Mouse (Mus musculus) neural tube, embryonic 13.5 days (tissue): Measurements from ENCODE around the gene Ern1. TPM values are rescaled to one million over a fixed set of nuclear protein-coding genes. Genes with fewer than 3 reads are reported as not detected.
A peak's percentile ranks its signal among the peaks of the same experiment; 100 is the strongest.
"Not testable (repeated sequence)": the region's sequence is repeated elsewhere in the genome, so short reads cannot be mapped to it uniquely, and the experiment has no call there.

ENCODE experiments used
- ATAC-seq: fragments of 200-750 bp; cut with Nextera tagmentation; 2 replicates; pipeline ENCODE4 v1.8.0; 2017; ENCODE audit warnings: low read depth, mild to moderate bottlenecking, moderate TSS enrichment, moderate library complexity
- H3K27ac ChIP-seq: fragments of 300-500 bp; sonication (generic); replicated peaks from 2 replicates; pipeline ENCODE4 v1.5.1; 2015; ENCODE audit warnings: moderate library complexity, mild to moderate bottlenecking, inconsistent platforms
- H3K27me3 ChIP-seq: fragments of 300-500 bp; sonication (generic); 2 replicates; pipeline ENCODE4 v1.6.1; 2015; ENCODE audit warnings: mild to moderate bottlenecking, inconsistent platforms
- H3K36me3 ChIP-seq: fragments of 300-500 bp; sonication (generic); 2 replicates; pipeline ENCODE4 v1.6.1; 2015; ENCODE audit warnings: mild to moderate bottlenecking, inconsistent platforms
- H3K4me1 ChIP-seq: fragments of 300-500 bp; sonication (generic); replicated peaks from 2 replicates; pipeline ENCODE4 v1.6.1; 2015; ENCODE audit warnings: inconsistent platforms
- H3K4me2 ChIP-seq: fragments of 300-500 bp; sonication (generic); 2 replicates; pipeline ENCODE4 v1.6.1; 2015; ENCODE audit warnings: inconsistent platforms, mild to moderate bottlenecking, moderate library complexity
- H3K4me3 ChIP-seq: fragments of 300-500 bp; sonication (generic); 2 replicates; pipeline ENCODE4 v1.5.1; 2015; ENCODE audit warnings: mild to moderate bottlenecking, inconsistent platforms
- H3K9ac ChIP-seq: fragments of 300-500 bp; sonication (generic); 2 replicates; pipeline ENCODE4 v1.6.1; 2015; ENCODE audit warnings: moderate library complexity, mild to moderate bottlenecking, inconsistent platforms
- H3K9me3 ChIP-seq: fragments of 300-500 bp; sonication (generic); 2 replicates; pipeline ENCODE4 v1.6.1; 2016; ENCODE audit warnings: inconsistent platforms
- WGBS: fragments of 180-500 bp; shearing (Covaris S2); methylation state at CpG from one replicate; pipeline ENCODE4 v1.1.7; 2015; 5-methylcytosine and 5-hydroxymethylcytosine counted together
- polyA plus RNA-seq: library from polyadenylated mRNA; unstranded; fragments of >200 nt; fragmentation: Nextera tagmentation; extraction: Ambion mirVana; gene quantifications from 2 replicates; pipeline ENCODE4 v1.2.1, GENCODE M21; 2015

The Ern1 gene
- polyA plus RNA-seq, 1 experiment from 2014 or later: 5.7 TPM

DNA sequence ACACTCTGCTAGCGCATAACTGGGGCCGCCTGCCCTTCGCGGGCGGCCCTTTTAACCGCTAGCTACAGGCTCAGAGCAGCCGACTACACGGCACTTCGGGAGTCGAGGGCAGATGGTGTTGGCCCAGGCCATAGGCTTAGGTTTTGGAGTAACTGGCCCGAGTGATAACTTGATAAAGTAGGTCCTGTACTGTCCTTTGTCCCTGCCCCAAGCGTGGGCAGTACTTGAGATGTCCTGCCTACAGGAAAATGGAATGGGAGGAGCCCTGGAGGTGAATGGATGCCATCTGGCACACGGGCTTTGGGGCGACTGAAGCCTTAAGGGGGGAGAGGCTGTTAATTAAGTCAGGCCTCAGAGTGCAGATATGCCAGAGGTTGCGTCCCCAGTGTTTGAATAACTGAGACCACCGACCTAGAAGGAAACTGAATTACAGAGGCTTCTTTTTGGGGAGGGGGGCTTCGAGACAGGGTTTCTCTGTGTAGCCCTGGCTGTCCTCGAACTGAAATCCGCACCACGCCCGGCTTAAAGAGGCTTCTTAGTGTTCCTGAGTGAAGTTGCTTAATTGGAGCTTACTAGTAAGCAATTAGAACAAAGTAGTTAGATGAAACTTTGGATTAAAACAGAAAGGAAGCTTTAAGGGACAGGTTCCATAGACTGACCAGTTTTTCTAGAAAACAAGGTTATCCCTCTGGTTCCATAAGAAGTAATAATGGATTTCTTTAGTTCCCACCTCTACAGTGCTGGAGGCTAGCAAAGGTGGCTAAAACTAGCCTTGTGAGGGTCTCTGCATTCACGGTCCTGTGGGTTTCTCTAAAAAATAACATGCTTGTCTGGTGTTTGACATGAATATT, 13.9 kb upstream of the Ern1 start:
- peak overlapping the region; percentile 81 for H3K4me2 ChIP-seq
- H3K4me1 ChIP-seq: peaks cover 20% of the 10 kb centered on the region
- peaks cover 8% of the 10 kb centered on the region; the same call in 1 of the 2 replicates for H3K36me3 ChIP-seq
- no peaks in the 10 kb centered on the region for H3K27me3 ChIP-seq
- H3K27ac ChIP-seq: peak overlapping the region; percentile 98
- H3K4me3 ChIP-seq: peak overlapping the region; percentile 94
- under 1% methylated on average over 22 of the region's 22 CpGs for WGBS
- H3K9ac ChIP-seq: peak overlapping the region; percentile 100
- ATAC-seq: peak; percentile 80
- no peaks in the 10 kb centered on the region for H3K9me3 ChIP-seq

DNA sequence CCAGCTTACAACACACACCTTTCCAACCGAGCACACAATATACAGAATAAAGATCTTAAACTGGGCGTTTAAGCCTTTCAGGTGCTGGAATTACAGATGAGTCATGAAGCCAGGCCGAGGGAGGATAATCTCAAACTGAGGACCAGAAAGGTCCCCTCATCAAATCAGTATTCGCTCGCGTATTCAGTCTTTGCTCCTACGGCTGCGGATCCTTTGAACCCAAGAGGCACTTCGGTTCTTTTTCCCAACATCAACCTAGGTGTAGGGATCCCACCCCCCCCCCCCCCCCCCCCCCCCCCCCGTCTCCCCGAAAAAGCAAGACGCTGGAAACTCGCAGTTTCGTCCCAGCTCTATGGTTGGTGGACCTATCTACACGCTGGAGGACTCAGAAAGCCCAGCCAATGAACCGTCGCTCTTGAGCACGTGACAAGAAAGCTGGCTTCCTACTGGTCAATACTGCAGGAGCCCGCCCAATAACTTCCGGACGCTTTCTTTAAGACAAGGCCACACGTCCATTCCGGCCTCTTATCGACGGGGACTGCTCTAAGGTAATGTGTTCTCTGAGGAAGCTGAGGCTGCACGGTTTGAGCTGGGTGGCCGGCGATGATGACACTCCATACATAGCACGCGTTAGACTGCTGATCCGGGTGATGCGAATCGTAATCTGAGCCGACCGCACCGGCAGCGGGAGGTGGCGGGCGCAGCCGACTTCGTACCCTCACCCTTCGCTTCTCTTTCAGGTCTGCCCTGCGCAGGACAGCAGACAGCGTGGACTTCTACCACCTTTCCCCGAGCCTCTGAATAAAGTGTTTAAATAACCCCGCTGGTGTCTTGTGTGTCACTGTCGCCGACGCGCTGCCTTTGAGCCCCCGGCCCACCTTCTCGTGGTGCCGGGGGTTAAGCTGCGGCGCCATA, 13.0 kb upstream of the Ern1 start:
- Histone ChIP-seq H3K36me3 (no peaks in the 10 kb centered on the region), H3K27me3 (no peaks in the 10 kb centered on the region), H3K4me3 (peak overlapping the region; percentile 94), H3K9me3 (no peaks in the 10 kb centered on the region), H3K4me1 (peaks cover 20% of the 10 kb centered on the region), H3K4me2 (peak overlapping the region; percentile 81), H3K27ac (peak overlapping the region; percentile 98), H3K9ac (peak overlapping the region; percentile 100)
- ATAC-seq: peak; percentile 99
- WGBS: under 1% methylated on average over 54 of the region's 55 CpGs

DNA sequence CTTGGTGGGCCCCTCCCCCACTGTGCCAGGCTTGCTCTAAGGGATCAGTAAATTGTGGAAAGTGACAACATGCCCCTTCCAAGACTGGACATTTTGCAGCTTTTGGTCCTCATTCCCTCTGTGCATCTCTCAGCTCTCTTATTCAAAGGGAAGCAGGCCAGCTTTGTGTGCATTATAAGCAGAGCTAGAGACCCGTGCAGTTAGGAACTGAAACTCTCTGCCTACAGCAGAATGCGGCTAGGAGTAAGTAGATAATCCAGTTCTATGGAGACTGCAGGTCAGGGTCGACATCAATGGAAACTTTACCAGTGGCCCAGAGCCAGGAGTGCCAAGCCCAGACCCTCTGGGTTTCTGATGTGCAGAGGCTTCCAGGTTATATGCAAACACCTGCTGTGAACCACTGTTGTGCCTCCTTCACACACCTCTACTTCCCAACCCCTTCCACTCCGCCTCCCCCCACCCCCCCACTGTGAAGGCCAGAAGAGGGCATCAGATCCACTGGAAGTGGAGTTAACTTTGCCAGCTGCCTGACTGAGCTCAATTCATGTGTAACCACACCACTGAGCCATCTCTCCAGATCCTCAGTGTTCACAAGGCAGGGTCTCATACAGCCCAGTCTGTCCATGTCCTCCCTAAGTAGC, 11.2 kb upstream of the Ern1 start:
- Histone ChIP-seq H3K36me3 (no peaks in the 10 kb centered on the region), H3K27me3 (no peaks in the 10 kb centered on the region), H3K9me3 (no peaks in the 10 kb centered on the region), H3K4me2 (no peak overlapping the region), H3K4me3 (no peak overlapping the region), H3K4me1 (peaks cover 20% of the 10 kb centered on the region), H3K9ac (0 out of 2 replicates have a peak overlapping the region, but pooled peaks have one; percentile 31), H3K27ac (no peak overlapping the region)
- ATAC-seq: no peak
- WGBS: 22% methylated on average over 4 of the region's 4 CpGs

DNA sequence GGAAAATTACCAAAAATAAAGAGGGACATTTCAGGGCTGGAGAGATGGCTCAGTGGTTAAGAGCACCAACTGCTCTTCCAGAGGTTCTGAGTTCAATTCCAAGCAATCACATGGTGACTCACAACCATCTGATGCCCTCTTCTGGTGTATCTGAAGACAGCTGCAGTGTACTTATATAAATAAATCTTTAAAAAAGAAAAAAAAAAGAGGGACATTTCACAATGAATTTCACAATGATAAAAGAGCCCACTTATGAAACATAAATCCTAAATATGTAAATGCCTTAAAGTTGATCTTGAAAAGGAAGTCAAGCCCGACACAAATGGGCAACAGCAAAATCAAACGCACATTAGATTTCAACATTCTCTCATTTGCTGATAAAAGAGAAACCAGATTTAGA, 10.3 kb upstream of the Ern1 start:
- Histone ChIP-seq H3K4me1 (peaks cover 19% of the 10 kb centered on the region), H3K9me3 (no peaks in the 10 kb centered on the region), H3K36me3 (no peaks in the 10 kb centered on the region), H3K4me3 (no peak overlapping the region), H3K27me3 (no peaks in the 10 kb centered on the region), H3K27ac (no peak overlapping the region), H3K4me2 (no peak overlapping the region), H3K9ac (no peak overlapping the region)
- 94% methylated on average over 2 of the region's 2 CpGs for WGBS
- no peak for ATAC-seq

DNA sequence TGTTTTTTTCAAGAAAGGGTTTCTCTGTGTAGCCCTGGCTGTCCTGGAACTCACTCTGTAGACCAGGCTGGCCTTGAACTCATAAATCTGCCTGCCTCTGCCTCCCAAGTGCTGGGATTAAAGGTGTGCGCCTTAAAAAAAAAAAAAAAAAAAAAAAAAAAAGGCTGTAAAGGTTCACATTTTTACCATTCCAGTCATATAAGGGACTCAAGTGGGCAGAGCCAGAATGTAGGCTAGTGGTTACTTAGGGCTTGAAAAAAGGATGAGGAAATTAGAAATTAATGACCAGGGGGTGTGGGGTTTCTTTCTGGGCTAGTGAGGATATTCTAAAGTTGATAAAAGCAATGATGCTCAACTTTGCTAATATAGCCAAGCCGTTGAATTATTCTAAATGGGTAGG, 9.4 kb upstream of the Ern1 start:
- H3K27ac ChIP-seq, H3K9ac ChIP-seq, H3K4me2 ChIP-seq, H3K27me3 ChIP-seq, H3K9me3 ChIP-seq, H3K4me3 ChIP-seq, H3K36me3 ChIP-seq, ATAC-seq: not testable (repeated sequence)
- H3K4me1 ChIP-seq: peaks cover 11% of the 10 kb centered on the region
- WGBS: 91% methylated on average over 2 of the region's 2 CpGs

- ATAC-seq: no peak
- Histone ChIP-seq H3K27ac (no peak overlapping the region), H3K36me3 (no peaks in the 10 kb centered on the region), H3K27me3 (no peaks in the 10 kb centered on the region), H3K4me3 (no peak overlapping the region), H3K4me2 (no peak overlapping the region), H3K4me1 (no peaks in the 10 kb centered on the region), H3K9me3 (no peaks in the 10 kb centered on the region), H3K9ac (no peak overlapping the region)
- WGBS: 80% methylated on average over 7 of the region's 7 CpGs
These were observed 5.5 kb upstream of the Ern1 start for GRCm38 (mm10) chr11:106492984-106493669.

DNA sequence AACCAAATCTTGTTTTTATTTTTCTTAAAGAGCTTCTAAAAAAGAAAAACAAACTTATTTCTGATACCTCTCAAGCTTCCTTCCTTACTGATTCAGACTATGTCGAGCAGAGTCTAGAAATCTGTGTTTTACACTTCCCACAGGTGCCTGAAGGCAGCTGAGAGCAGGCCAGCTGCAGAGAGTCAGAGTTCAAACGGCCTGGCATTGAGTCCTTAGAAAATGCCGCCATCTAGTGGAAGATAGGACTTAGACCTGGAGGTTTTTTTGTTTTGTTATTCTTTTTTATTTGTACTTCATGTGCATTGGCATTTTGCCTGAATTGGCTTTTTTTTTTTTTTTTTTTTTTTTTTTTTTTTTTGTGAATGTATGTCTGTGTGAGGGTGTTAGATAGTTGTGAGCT, 3.7 kb upstream of the Ern1 start:
- no peak for ATAC-seq
- no peak overlapping the region for H3K27ac ChIP-seq
- H3K9ac ChIP-seq: no peak overlapping the region
- no peaks in the 10 kb centered on the region for H3K9me3 ChIP-seq
- H3K4me1 ChIP-seq: peaks cover 5% of the 10 kb centered on the region
- H3K27me3 ChIP-seq: no peaks in the 10 kb centered on the region
- H3K4me3 ChIP-seq: no peak overlapping the region
- WGBS: 2% methylated on average over 3 of the region's 3 CpGs
- H3K4me2 ChIP-seq: no peak overlapping the region
- no peaks in the 10 kb centered on the region for H3K36me3 ChIP-seq

DNA sequence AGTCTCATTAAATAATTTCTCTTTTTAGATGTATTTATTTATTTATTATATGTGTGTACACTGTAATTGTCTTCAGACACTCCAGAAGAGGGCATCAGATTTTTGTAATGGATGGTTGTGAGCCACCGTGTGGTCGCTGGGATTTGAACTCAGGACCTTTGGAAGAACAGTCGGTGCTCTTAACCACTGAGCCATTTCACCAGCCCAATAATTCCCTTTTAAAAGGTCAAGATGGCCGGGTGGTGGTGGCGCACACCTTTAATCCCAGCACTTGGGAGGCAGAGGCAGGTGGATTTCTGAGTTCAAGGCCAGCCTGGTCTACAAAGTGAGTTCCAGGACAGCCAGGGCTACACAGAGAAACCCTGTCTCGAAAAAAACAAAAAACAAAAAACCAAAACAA, 2.9 kb upstream of the Ern1 start:
- H3K27me3 ChIP-seq, ATAC-seq, H3K9me3 ChIP-seq, H3K4me3 ChIP-seq, H3K27ac ChIP-seq, H3K4me2 ChIP-seq, H3K36me3 ChIP-seq, H3K9ac ChIP-seq: not testable (repeated sequence)
- peaks cover 13% of the 10 kb centered on the region for H3K4me1 ChIP-seq
- WGBS: 87% methylated on average over 6 of the region's 6 CpGs

DNA sequence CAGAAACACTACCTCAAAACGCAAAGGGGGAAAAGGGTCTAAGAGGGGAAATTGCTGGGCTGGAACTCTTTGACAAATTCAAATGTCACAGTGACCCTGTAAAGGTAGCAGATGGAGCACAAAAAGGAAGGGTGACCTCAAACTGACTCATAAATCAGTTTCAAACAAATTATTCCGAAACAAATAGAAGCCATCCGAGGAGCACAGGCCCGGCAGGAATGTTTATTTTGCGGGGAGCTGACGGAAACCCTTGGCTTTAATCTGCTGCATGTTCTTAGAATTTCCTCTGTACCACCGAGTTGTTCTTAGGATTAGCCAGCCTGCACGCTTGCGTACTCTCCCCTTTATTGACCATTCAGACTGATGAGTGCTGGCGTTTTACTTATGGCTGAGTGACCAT, 2.4 kb upstream of the Ern1 start:
- H3K9me3 ChIP-seq: no peaks in the 10 kb centered on the region
- 47% methylated on average over 10 of the region's 10 CpGs for WGBS
- no peak overlapping the region for H3K4me3 ChIP-seq
- H3K9ac ChIP-seq: no peak overlapping the region
- H3K4me1 ChIP-seq: peaks cover 16% of the 10 kb centered on the region
- no peaks in the 10 kb centered on the region for H3K27me3 ChIP-seq
- H3K27ac ChIP-seq: no peak overlapping the region
- H3K36me3 ChIP-seq: no peaks in the 10 kb centered on the region
- no peak for ATAC-seq
- no peak overlapping the region for H3K4me2 ChIP-seq

GRCm38 (mm10) chr11:106489036-106489693, 1.5 kb upstream of the Ern1 start:
- H3K27me3 ChIP-seq: no peaks in the 10 kb centered on the region
- no peak overlapping the region for H3K4me2 ChIP-seq
- H3K4me3 ChIP-seq: no peak overlapping the region

GRCm38 (mm10) chr11:106488126-106488561, 492 bp upstream of the Ern1 start:
- Histone ChIP-seq H3K4me1 (peaks cover 16% of the 10 kb centered on the region), H3K27me3 (no peaks in the 10 kb centered on the region), H3K9ac (peak overlapping the region; percentile 49), H3K9me3 (no peaks in the 10 kb centered on the region), H3K4me3 (peak overlapping the region; percentile 94), H3K36me3 (no peaks in the 10 kb centered on the region), H3K4me2 (peak overlapping the region; percentile 91), H3K27ac (peak overlapping the region; percentile 20; the same call in 1 of the 2 replicates)
- ATAC-seq: peak; percentile 60
- WGBS: 11% methylated on average over 17 of the region's 17 CpGs

More at GRCm38 (mm10) chr11:106489036-106489693, 1.5 kb upstream of the Ern1 start:
- 54% methylated on average over 7 of the region's 7 CpGs for WGBS
- Histone ChIP-seq H3K36me3 (no peaks in the 10 kb centered on the region), H3K27ac (no peak overlapping the region), H3K9me3 (no peaks in the 10 kb centered on the region), H3K9ac (no peak overlapping the region), H3K4me1 (peaks cover 16% of the 10 kb centered on the region)
- no peak for ATAC-seq
